Mouse (Mus musculus): Measurements from ENCODE around the gene Smco3.
A peak's percentile ranks its signal among the peaks of the same experiment; 100 is the strongest.

The Smco3 gene

GRCm38 (mm10) chr6:136847267-136847666, 12.0 kb upstream of the Smco3 start:
- DNase-seq (ENCODE audit: low spot score in 2 of 2), result no peak

GRCm38 (mm10) chr6:136845706-136846480, 10.6 kb upstream of the Smco3 start:
- no peak for DNase-seq (ENCODE audit: low spot score in 2 of 2)

GRCm38 (mm10) chr6:136844903-136845302, 9.7 kb upstream of the Smco3 start:
- DNase-seq (ENCODE audit: low spot score in 2 of 2), result no peak

GRCm38 (mm10) chr6:136837323-136837722, 2.1 kb upstream of the Smco3 start:
- DNase-seq (ENCODE audit: low spot score in 2 of 2), result no peak

- DNase-seq (ENCODE audit: low spot score in 2 of 2), result no peak
Measured at GRCm38 (mm10) chr6:136831712-136832111, 3.5 kb downstream of the Smco3 start.

GRCm38 (mm10) chr6:136828681-136829080, 6.6 kb downstream of the Smco3 start:
- DNase-seq (ENCODE audit: low spot score in 2 of 2), result no peak

GRCm38 (mm10) chr6:136827881-136828561, 7.2 kb downstream of the Smco3 start, which contains the start of gene Wbp11:
Gene Wbp11, minus strand, starts transcription at chr6:136828233.
- peak; percentile 98 to 99 for DNase-seq (ENCODE audit: low spot score in 2 of 2)

DNA sequence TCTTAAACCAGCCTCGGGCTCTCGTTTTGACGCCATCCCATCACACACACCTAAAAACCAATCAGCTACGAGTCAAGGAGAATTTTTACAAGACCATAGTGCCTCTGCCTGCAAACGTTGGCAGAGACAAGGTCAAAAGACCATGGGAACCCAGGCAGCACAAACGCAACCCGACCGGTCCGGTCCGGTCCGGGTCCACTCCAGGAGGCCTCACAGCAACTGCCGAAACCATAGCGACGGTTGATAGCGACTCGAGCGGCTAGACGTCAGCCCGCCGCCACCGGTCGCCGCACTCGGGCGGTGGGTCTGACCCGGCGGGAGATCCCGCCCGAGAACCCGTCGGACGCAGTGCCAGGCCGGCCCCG, 7.8 kb downstream of the Smco3 start, which contains the start of gene BC049715:
Gene BC049715 (plus strand): TSS at position 111 of the 365 bp plus-strand sequence.
- no peak for DNase-seq (ENCODE audit: low spot score in 2 of 2)

- no peak for DNase-seq (ENCODE audit: low spot score in 2 of 2)
Measured at GRCm38 (mm10) chr6:136827116-136827515, 8.1 kb downstream of the Smco3 start.

GRCm38 (mm10) chr6:136824987-136825386, 10.3 kb downstream of the Smco3 start:
- DNase-seq (ENCODE audit: low spot score in 2 of 2), result no peak

- no peak for DNase-seq (ENCODE audit: low spot score in 2 of 2)
Measured at GRCm38 (mm10) chr6:136821086-136821485, 14.2 kb downstream of the Smco3 start.

- DNase-seq (ENCODE audit: low spot score in 2 of 2), result no peak
Measured at GRCm38 (mm10) chr6:136820381-136820780, 14.9 kb downstream of the Smco3 start.

GRCm38 (mm10) chr6:136817549-136817948, 17.7 kb downstream of the Smco3 start:
- DNase-seq (ENCODE audit: low spot score in 2 of 2), result peak; percentile 91 to 94

DNA sequence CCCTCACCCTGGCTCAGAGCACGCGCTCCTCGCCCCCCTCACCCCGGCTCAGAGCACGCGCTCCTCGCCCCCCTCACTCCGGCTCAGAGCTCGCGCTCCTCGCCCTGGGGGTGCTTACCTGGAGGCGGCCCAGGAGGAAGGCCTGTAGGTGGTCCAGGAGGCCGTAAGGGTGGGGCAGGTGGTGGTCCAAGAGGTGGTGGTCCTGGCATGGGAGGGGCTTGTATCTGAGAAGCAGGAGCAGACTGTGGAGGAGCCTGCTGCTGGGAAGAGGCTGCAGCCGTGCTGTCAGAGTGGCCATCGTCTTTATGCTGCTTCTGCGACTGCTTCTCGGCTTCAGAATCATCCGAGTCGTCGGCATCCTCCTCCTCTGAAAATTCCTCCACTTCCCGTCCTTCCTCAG, 18.4 kb downstream of the Smco3 start:
- no peak for DNase-seq (ENCODE audit: low spot score in 2 of 2)

GRCm38 (mm10) chr6:136815381-136815780, 19.9 kb downstream of the Smco3 start:
- no peak for DNase-seq (ENCODE audit: low spot score in 2 of 2)

- DNase-seq (ENCODE audit: low spot score in 2 of 2), result no peak
Measured at GRCm38 (mm10) chr6:136813117-136813516, 22.1 kb downstream of the Smco3 start.

GRCm38 (mm10) chr6:136811196-136811595, 24.1 kb downstream of the Smco3 start:
- DNase-seq (ENCODE audit: low spot score in 2 of 2), result no peak

DNA sequence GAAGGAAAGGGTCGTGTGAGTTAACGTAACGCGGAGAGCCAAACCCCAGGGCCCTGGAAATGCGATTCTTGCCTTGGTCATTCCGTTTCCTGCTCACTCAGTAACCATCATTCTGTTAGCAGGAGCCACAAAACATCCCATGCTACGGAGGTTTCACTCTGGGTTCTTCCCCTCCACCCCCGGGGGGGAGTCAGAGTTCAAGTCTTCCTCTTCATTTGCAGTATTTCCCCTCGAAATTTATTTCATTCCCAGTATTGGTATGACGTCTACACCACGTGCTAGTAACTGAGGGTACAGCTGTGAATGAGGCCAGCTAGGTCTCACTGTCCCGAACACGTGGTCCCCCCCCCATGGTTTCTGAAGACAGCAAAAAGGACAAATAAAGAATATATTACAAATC, 25.6 kb downstream of the Smco3 start:
- no peak for DNase-seq (ENCODE audit: low spot score in 2 of 2)

DNA sequence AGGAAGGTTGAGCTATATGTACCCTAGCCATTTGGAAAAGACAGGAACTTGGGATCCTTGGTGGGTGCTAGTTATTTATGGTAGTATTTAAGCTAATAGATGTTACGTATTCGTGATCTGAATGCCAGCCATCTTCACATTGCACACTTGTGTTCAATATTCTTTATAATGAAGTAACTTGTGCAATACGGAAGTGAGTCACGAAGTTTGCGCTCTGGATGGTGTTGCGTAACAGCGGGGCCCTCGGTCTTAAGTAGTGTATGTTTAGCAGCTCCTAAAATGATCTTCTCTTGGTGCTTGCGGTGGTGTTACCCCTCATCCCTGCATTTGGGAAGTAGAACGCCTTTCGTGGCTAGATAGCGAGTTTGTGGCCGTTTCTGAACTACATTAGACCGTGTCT, 26.2 kb downstream of the Smco3 start:
- no peak for DNase-seq (ENCODE audit: low spot score in 2 of 2)

- peak; percentile 54 to 65 for DNase-seq (ENCODE audit: low spot score in 2 of 2)
Measured at GRCm38 (mm10) chr6:136808631-136809046, 26.6 kb downstream of the Smco3 start.

GRCm38 (mm10) chr6:136808014-136808417, 27.2 kb downstream of the Smco3 start, which contains the start of gene H2afj:
Gene H2afj, plus strand, starts transcription at chr6:136808244.
- DNase-seq (ENCODE audit: low spot score in 2 of 2), result peak; percentile 98 to 99

- DNase-seq (ENCODE audit: low spot score in 2 of 2), result no peak
Measured at GRCm38 (mm10) chr6:136807395-136808013, 27.7 kb downstream of the Smco3 start.

DNA sequence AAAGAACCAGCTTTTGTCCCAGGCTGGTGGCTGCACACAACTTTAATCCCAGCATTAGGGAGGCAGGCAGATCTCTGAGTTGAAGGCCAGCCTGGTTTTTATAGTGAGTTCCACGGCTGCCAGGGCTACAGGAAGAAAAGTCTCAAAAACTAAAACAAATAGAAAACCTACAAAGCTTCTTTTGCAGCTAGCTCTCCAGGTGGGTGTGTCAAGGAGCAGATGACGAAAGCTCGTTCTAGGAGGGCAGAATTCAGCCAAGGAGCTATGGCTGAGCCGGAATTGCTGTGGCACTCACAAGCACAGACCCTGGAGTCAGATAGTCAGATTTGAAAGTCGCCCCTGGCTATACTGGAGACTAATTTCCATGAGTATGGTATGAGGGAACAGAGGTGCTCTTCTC, 28.4 kb downstream of the Smco3 start:
- DNase-seq (ENCODE audit: low spot score in 2 of 2), result no peak

Measured in right cerebral cortex, postnatal 10 days (tissue).